Mouse (Mus musculus) forebrain, embryonic 11.5 days (tissue): ENCODE measurements around the gene Adgrl4. TPM values are rescaled to one million over a fixed set of nuclear protein-coding genes. Genes with fewer than 3 reads are reported as not detected.
A peak's percentile ranks its signal among the peaks of the same experiment; 100 is the strongest.

ENCODE experiments used
- ATAC-seq: fragments of 200-750 bp; cut with Nextera tagmentation; replicated peaks from 2 replicates; pipeline ENCODE4 v1.8.0; 2017; ENCODE audit warnings: moderate TSS enrichment; ENCODE audit not compliant: low FRiP score
- DNase-seq: peaks from one replicate; pipeline ENCODE4 v3.0.0-alpha.2; 2017; ENCODE audit warnings: low spot score
- H3K27ac ChIP-seq: fragments of 300-500 bp; sonication (generic); 2 replicates; pipeline ENCODE4 v1.5.1; 2014; ENCODE audit warnings: low read depth, low read length
- H3K27me3 ChIP-seq: fragments of 300-500 bp; sonication (generic); 2 replicates; pipeline ENCODE4 v1.6.1; 2014; ENCODE audit warnings: mild to moderate bottlenecking, low read length, mixed read lengths; ENCODE audit not compliant: control insufficient read depth, insufficient read depth
- H3K36me3 ChIP-seq: fragments of 300-500 bp; sonication (generic); 2 replicates; pipeline ENCODE4 v1.6.1; 2014; ENCODE audit warnings: mild to moderate bottlenecking, low read length, moderate library complexity, mixed read lengths; ENCODE audit not compliant: control insufficient read depth, insufficient read depth
- H3K4me1 ChIP-seq: fragments of 300-500 bp; sonication (generic); replicated peaks from 2 replicates; pipeline ENCODE4 v1.6.1; 2014; ENCODE audit warnings: low read length, mixed read lengths; ENCODE audit not compliant: control insufficient read depth, insufficient read depth
- H3K4me2 ChIP-seq: fragments of 300-500 bp; sonication (generic); 2 replicates; pipeline ENCODE4 v1.6.1; 2014; ENCODE audit warnings: low read depth, mild to moderate bottlenecking, low read length, moderate library complexity, mixed read lengths; ENCODE audit not compliant: severe bottlenecking
- H3K4me3 ChIP-seq: fragments of 300-500 bp; sonication (generic); 2 replicates; pipeline ENCODE4 v1.5.1; 2014; ENCODE audit warnings: low read depth, low read length
- H3K9ac ChIP-seq: fragments of 300-500 bp; sonication (generic); 2 replicates; pipeline ENCODE4 v1.6.1; 2014; ENCODE audit warnings: low read length
- H3K9me3 ChIP-seq: fragments of 300-500 bp; sonication (generic); 2 replicates; pipeline ENCODE4 v1.6.1; 2016; ENCODE audit warnings: low read length, mixed read lengths; ENCODE audit not compliant: control insufficient read depth
- WGBS: fragments of 180-500 bp; shearing (Covaris S2); extraction: QIAGEN DNeasy Blood & Tissue Kit; methylation state at CpG from one replicate; pipeline ENCODE4 v1.1.7; 2014; 5-methylcytosine and 5-hydroxymethylcytosine counted together
- polyA plus RNA-seq: library from polyadenylated mRNA; unstranded; fragments of >200 nt; fragmentation: Nextera tagmentation; extraction: Ambion mirVana; gene quantifications from 2 replicates; pipeline ENCODE4 v1.2.1, GENCODE M21; 2014

Adgrl4 gene
- polyA plus RNA-seq, 1 experiment from 2014 or later: 7.0 TPM

- no peak overlapping the region for H3K9ac ChIP-seq
- no peak overlapping the region for H3K27ac ChIP-seq
- H3K4me1 ChIP-seq: no peaks in the 10 kb centered on the region
- no peaks in the 10 kb centered on the region for H3K36me3 ChIP-seq
- DNase-seq (no peak), ATAC-seq (no peak)
- H3K4me3 ChIP-seq: no peak overlapping the region
- H3K4me2 ChIP-seq: no peak overlapping the region
- H3K27me3 ChIP-seq: no peaks in the 10 kb centered on the region
- WGBS: 92% methylated on average over 2 of the region's 2 CpGs
- no peaks in the 10 kb centered on the region for H3K9me3 ChIP-seq
Observed at GRCm38 (mm10) chr3:151556635-151557034, 118.9 kb downstream of the Adgrl4 start.

DNA sequence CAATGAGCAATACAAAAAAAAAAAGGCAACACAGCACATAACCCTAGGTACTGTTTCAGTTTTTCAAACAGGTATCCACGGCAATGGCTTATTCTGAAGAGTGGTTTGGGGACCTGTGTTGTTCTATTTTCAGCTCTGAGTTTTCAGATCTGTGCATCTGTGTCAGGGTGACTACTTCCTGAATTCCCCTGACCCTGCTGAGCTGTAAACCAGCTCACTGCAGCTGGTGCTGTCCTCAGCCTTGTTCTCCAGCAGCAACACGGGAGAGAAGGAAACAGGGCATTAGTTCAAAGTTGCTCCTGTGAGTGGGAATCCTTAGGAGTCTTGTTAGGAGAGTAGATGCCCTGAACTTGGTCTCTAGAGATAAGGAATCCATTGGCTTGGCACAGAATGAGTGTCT lies 119.4 kb downstream of the Adgrl4 start:
- DNase-seq (no peak), ATAC-seq (no peak)
- no peak overlapping the region for H3K4me2 ChIP-seq
- no peaks in the 10 kb centered on the region for H3K27me3 ChIP-seq
- WGBS: 70% methylated on average over 2 of the region's 2 CpGs
- no peaks in the 10 kb centered on the region for H3K9me3 ChIP-seq
- no peak overlapping the region for H3K4me3 ChIP-seq
- no peaks in the 10 kb centered on the region for H3K36me3 ChIP-seq
- H3K9ac ChIP-seq: no peak overlapping the region
- no peak overlapping the region for H3K27ac ChIP-seq
- no peaks in the 10 kb centered on the region for H3K4me1 ChIP-seq

DNA sequence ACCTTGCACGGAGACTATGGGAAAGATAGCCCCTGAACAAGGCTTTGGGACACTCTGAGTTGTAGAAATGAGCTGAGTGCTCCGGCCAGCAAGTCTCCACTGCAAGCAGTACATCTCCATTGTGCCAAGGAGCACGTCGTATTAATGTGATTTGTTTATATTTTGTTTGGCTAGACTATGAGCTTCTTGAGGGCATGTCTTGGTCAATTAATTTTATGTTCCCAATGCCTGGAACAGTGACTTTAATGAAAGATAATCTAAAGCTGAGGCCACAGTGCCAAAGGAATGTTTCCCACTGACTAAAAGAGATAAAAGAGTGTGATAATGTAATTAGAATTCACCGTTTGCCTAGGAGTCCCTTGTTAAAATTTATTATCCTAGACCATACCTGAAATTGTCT lies 119.9 kb downstream of the Adgrl4 start:
- WGBS: 83% methylated on average over 5 of the region's 5 CpGs

DNA sequence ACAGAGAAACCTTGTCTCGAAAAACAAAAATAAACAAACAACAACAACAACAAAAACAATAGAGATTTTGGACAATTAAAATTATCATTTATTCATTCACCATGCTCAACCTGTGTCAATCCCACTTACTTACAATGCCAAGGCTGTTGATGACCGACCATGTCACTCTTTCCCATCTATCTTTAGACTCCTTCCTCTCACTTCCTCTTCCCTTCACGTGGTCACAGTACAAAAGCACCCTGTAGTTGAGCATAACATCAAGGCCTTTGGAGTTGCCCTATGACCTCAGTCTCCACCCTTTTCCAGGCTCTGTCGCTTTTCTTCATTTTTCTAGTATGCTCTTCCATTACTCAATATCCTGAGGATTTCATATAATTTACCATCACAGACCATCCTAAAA lies 120.7 kb downstream of the Adgrl4 start:
- whole genome bisulfite sequencing: 79% methylated on average over 4 of the region's 4 CpGs
- Histone ChIP-seq H3K9ac (no peak overlapping the region), H3K4me2 (no peak overlapping the region), H3K9me3 (no peaks in the 10 kb centered on the region), H3K4me3 (no peak overlapping the region), H3K27ac (no peak overlapping the region), H3K27me3 (no peaks in the 10 kb centered on the region), H3K36me3 (no peaks in the 10 kb centered on the region), H3K4me1 (no peaks in the 10 kb centered on the region)
- DNase-seq: no peak
- ATAC-seq: no peak

More for the DNA sequence above, 119.9 kb downstream of the Adgrl4 start:
- Histone ChIP-seq H3K4me2 (no peak overlapping the region), H3K27ac (no peak overlapping the region), H3K27me3 (no peaks in the 10 kb centered on the region), H3K4me3 (no peak overlapping the region), H3K36me3 (no peaks in the 10 kb centered on the region), H3K9me3 (no peaks in the 10 kb centered on the region), H3K4me1 (no peaks in the 10 kb centered on the region), H3K9ac (no peak overlapping the region)
- ATAC-seq (no peak), DNase-seq (no peak)

DNA sequence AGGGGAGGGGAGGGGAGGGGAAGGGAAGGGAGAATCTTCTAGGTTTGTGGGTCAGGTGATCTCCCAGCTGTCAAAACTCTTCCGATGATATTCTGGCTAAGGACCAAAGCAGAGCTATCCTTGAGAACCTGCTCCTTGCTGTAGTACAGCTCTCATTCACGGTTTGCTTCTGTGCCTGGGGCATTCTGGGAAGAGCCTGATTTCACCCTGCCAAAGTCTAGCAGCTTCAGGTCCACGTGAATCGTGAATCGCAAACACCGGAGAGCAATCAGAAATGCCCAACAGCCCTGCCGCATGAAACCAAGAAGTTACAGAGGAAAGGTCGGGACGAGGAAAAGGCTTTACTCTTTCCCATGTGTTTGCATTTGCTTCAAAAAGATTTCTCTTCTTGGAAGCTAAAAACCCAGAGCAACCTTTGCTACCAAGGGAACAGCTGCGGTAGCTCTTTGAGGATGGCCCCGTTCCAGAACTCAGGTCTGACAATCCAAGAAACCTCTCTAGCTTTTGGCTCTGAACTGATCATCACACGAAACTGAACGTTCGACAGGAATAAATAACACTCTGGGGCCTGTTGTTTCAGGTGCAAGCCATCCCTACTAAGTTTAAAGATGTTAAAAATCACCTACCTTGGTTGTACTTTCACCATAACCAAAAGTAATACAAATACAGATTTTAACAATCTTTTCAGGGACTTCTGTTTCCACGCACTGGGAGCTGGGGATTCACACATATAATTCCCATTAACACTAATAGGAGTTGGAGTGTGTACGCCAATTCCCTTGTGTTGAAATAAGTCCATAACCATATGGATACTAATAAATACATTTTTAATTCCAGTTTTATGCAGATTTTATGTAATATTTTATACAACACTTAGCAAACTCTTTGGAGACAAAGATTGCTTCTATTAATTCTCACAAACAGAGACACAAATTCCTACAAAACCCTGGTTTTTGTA lies 128.3 kb downstream of the Adgrl4 start:
- H3K27ac ChIP-seq: no peak overlapping the region
- no peaks in the 10 kb centered on the region for H3K27me3 ChIP-seq
- no peak overlapping the region for H3K9ac ChIP-seq
- WGBS: 82% methylated on average over 16 of the region's 16 CpGs
- no peaks in the 10 kb centered on the region for H3K9me3 ChIP-seq
- no peak overlapping the region for H3K4me2 ChIP-seq
- no peaks in the 10 kb centered on the region for H3K36me3 ChIP-seq
- no peaks in the 10 kb centered on the region for H3K4me1 ChIP-seq
- no peak for DNase-seq
- no peak overlapping the region for H3K4me3 ChIP-seq
- ATAC-seq: no peak

DNA sequence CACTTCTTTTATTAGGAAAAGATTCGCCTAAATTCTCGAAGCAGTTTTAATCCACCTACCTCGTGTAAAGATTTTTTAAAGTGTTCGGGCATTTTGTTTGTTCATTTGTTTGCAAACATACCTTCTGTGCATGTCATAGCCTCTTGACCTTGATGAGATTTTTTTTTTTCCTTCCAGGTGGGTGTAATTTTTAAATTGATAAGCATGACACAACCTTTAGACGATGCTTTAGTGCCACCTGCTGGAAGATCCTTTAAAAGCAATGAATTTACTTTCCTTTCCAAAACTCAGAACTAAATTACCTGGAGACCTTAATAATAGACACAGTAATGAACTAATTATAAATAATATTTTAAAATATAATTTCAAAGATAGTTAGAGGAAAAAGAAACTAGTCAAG lies 128.9 kb downstream of the Adgrl4 start:
- Histone ChIP-seq H3K4me2 (no peak overlapping the region), H3K4me1 (no peaks in the 10 kb centered on the region), H3K9ac (no peak overlapping the region), H3K27ac (no peak overlapping the region), H3K4me3 (no peak overlapping the region), H3K36me3 (no peaks in the 10 kb centered on the region), H3K9me3 (no peaks in the 10 kb centered on the region), H3K27me3 (no peaks in the 10 kb centered on the region)
- no peak for ATAC-seq
- 58% methylated on average over 5 of the region's 5 CpGs for WGBS
- no peak for DNase-seq

DNA sequence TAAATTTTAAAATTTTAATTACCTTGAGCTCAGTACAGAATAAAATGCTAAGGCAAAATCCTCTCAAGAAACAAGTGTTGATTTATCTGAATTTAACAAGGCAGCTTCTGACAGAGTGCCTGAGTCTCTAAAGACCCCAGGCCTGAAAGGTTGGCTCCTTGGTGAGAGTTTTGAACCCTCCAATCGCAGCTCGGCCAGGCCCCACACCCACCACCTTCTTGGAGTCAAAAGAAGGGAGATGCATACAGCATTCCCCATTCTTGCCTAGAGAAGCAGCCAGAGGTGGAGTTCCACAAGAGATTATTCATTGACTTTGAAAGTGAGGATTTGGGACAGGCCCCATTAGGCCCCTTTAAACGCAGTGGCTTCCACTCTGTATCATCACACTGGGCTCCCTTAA lies 129.9 kb downstream of the Adgrl4 start:
- no peak overlapping the region for H3K4me2 ChIP-seq
- ATAC-seq: peak; percentile 39; the same call in 1 of the 2 replicates

DNA sequence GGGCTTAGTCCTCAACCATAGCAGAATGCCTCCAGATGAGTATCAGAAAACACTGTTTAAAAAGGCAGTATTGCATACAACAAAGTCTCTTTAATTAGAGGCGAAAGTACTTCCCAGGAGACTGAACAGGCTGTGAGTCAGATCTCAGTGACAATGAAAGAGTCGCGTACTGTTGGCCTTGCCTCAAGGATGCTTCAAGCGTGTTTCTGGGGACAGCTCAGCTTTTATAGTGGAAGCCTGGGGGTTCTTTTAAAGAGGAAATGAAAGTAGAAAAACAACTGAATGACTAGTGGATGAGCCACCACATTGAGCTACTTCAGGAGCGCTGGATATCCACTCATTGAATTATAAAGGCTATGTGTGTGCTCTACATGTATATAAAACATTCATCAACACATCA lies 134.4 kb downstream of the Adgrl4 start:
- H3K4me3 ChIP-seq: no peak overlapping the region
- no peaks in the 10 kb centered on the region for H3K9me3 ChIP-seq
- no peak overlapping the region for H3K9ac ChIP-seq
- DNase-seq (no peak), ATAC-seq (no peak)
- no peak overlapping the region for H3K4me2 ChIP-seq
- no peaks in the 10 kb centered on the region for H3K4me1 ChIP-seq
- no peaks in the 10 kb centered on the region for H3K36me3 ChIP-seq
- 89% methylated on average over 5 of the region's 5 CpGs for WGBS
- no peaks in the 10 kb centered on the region for H3K27me3 ChIP-seq
- no peak overlapping the region for H3K27ac ChIP-seq

More for the DNA sequence above, 129.9 kb downstream of the Adgrl4 start:
- Histone ChIP-seq H3K4me3 (no peak overlapping the region), H3K4me1 (no peaks in the 10 kb centered on the region), H3K9ac (no peak overlapping the region), H3K36me3 (no peaks in the 10 kb centered on the region), H3K27me3 (no peaks in the 10 kb centered on the region), H3K9me3 (no peaks in the 10 kb centered on the region), H3K27ac (no peak overlapping the region)
- 10% methylated on average over 3 of the region's 3 CpGs for WGBS
- no peak for DNase-seq

DNA sequence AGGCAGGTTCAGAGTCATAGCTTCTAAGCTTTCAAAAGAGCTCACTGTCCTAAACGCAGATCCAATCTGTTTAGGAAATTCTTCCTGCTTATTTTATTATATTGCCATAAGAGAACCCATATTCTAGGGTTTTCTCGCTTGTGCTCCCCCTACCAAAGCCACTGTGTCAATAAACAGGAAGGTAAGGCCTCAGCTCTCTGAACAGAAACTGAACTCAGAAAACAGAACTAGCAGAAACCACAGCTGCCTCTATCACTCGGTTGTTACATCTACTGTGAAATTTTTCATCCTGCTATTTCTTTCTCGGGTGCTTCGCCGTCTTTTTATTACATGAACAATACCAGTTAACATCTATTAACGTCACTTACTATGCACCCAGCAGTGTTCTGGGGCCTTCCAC lies 137.6 kb downstream of the Adgrl4 start:
- Histone ChIP-seq H3K27me3 (no peaks in the 10 kb centered on the region), H3K4me1 (no peaks in the 10 kb centered on the region), H3K9ac (no peak overlapping the region), H3K4me2 (no peak overlapping the region), H3K36me3 (no peaks in the 10 kb centered on the region), H3K9me3 (no peaks in the 10 kb centered on the region), H3K4me3 (no peak overlapping the region), H3K27ac (no peak overlapping the region)
- no peak for ATAC-seq
- DNase-seq: no peak
- 85% methylated on average over 7 of the region's 7 CpGs for WGBS
